Mouse (Mus musculus): ENCODE results near the gene Ndufs7.

Ndufs7 gene

DNA sequence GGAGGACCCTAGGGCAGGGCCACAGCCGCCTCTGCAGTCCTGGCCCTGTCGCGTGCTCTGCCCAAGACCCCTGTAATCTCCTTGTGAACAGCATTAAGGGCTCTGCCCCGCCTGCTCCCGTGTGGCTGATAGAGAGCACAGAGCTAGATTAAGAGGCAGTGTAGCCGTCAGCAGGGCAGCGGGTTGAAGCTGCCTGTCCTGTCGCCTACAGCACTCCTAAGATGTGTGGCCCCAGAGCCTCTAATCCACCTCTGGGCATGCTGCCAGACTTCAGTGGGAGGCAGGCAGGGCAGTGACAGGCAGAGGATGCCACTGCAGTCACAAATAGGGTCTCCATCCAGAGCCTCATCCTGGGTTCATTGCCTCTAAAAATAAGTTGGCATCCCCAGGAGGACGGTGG, 6.8 kb upstream of the Ndufs7 start:
- in situ Hi-C loops (cut with MboI, MseI), result no loop called here

DNA sequence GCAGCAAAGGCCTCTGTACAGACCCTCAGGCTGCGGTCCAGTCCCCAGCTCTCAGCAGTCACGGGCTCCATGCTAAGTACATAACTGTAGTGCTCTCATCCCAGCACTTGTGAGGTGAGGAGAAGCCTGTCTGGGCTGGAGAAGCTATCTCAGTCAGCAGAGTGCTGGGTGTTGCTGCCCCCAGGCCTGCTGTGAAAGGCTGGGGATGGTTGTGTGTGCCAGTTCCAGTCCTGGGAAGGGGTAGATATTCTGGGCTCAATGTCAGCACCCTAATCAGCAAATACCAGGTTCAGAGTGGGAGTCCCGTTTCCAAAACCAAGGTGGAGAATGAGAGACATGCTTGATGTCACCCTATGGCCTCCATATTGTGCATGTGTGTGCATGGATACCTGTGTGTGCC, 6.3 kb upstream of the Ndufs7 start:
- in situ Hi-C loops (cut with MboI, MseI), result no loop called here

DNA sequence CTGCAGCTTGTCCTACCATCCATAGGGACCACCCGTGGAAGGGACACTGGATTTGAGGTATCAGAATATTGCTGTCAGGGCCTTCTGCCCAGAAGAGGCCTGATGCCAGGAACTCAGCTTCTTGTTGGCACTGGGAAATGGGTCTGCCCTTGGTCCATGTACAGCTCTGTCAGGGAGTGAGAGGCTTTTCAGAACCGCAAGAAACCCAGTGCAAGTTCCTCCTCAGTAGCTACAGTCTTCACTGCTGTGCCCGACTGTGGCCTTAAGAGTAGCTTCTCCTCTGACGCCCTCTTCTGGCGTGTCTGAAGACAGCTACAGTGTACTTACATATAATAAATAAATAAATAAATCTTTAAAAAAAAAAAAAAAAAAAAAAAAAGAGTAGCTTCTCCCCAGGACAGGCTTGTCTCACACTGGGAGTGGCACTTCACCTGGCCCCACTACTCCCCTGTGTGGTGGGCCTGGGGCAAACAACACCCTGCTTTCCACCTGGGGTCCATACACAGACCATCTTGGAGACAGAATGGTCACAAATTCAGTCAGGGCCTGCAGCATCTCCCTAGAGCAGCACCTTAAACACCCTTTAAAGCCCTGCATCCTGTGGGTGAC, 4.0 kb upstream of the Ndufs7 start:
- in situ Hi-C loops (cut with MboI, MseI), result loop anchor here (5.0 kb wide), 1 partner anchor 68 kb away; the partner anchor contains the start of gene Efna2

DNA sequence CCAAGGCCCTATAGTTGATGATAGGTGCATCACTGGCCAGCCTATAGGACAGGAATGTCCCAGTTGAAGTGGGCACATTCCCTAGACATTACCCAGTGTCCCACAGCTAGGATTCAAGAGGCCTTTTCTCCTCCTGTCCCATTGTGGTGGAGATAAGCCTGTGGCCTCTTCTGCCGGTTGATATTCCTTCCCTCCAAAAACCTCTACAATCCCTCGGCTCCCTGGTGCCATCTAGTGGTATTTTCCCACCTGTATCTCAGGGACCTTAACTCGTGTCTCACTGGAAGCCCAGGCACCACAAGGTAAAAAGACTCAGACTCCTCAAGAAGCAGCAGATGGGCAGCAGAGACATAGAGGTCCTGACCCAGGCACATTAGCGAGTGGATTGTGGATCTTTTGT, 3.3 kb upstream of the Ndufs7 start:
- in situ Hi-C loops (cut with MboI, MseI), result loop anchor here (5.0 kb wide), 1 partner anchor 68 kb away; the partner anchor contains the start of gene Efna2

DNA sequence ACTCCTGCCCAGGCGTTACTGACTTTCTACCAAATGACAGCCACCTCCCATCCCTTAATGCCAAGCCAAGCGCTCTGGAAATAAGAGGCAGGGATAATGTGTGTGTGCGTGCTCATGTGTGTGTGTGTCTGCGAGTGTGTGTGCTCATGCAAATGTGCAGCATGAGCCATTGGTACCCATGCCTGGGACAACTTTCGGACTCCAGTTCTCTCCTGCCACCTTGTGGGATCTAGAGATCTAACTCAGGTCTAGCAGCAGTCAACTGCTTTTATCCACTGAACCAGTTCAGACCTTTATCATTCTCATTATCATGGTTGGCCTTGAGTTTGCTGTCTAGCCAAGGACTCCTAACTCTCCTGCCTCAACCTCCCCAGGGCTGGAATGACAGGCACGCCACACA, 1.1 kb upstream of the Ndufs7 start:
- in situ Hi-C loops (cut with MboI, MseI), result loop anchor here (5.0 kb wide), 1 partner anchor 71 kb away; the partner anchor contains the start of gene Efna2

DNA sequence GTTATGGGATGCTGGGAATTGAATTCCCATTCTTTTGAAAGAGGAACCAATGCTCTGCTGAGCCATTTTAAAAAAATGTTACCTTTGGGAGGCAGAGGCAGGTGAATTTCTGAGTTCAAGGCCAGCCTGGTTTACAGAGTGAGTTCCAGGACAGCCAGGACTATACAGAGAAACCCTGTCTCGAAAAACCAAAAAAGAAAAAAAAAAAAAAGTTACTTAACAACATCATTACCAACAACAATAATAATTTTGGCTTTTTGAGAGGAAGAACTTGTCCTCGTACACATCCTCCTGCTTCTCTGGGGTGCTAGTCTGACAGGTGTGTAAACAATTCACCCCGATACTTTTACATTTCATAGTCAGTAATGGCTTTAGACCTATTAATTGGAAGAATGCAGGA, 484 bp upstream of the Ndufs7 start:
- in situ Hi-C loops (cut with MboI, MseI), result loop anchor here (5.0 kb wide), 1 partner anchor 71 kb away; the partner anchor contains the start of gene Efna2

DNA sequence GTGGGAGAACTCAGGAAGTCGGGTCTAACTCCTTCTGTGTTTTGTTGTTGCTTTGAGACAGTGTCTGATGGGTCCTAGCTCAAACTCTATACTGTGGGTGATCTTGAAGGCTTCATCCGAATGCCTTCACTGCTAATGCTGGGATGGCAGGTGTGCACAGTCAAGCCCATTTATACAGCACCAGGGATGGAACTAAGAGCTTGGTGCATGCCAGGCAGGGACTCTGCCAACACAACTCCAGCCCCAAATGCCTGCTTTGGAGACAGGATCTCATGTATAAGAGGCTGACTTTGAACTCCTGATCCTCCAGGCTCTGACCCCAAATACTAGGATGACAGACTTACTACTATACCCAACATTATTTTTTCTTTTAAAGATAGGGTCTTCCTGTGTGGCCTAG, 1.1 kb downstream of the Ndufs7 start:
- in situ Hi-C loops (cut with MboI, MseI), result no loop called here

DNA sequence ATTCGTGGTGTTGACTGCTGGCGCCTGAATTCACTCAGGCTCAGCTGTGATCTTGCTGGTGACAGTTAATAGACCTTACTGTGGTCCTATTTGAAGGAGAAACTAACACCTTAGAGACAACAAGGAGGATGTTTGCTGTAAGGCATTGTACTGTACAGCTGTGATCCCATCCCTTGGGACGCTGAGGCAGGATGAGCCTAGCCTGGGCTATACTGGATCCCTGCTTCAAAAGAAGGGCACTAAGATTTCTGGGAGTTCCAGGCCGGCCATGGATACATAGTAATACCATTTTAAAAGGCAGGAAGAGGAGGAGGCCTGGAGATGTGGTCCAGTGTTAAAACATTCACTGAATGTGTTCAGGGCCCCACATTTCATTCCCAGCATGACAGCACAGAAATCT, 1.7 kb downstream of the Ndufs7 start:
- in situ Hi-C loops (cut with MboI, MseI), result no loop called here

DNA sequence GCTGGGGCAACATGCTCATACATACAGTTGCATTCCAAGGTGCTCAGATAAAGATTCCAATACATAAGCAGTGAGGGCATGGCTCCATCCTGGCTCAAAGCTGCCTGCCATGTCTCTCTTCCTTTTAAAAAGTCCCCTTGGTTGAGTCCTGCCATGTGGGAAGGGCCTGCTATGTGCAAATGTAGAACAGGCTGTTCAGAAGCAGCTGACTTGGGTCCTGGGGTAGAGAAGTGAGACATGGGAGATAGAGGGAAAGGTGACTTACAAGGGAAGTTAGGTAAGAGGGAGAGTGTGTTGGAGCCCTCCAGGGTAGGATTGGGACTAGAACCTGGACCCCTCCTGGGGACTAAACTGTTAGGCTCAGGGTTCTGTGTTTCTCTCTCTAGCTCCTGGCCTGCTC, 3.1 kb downstream of the Ndufs7 start:
- in situ Hi-C loops (cut with MboI, MseI), result no loop called here

DNA sequence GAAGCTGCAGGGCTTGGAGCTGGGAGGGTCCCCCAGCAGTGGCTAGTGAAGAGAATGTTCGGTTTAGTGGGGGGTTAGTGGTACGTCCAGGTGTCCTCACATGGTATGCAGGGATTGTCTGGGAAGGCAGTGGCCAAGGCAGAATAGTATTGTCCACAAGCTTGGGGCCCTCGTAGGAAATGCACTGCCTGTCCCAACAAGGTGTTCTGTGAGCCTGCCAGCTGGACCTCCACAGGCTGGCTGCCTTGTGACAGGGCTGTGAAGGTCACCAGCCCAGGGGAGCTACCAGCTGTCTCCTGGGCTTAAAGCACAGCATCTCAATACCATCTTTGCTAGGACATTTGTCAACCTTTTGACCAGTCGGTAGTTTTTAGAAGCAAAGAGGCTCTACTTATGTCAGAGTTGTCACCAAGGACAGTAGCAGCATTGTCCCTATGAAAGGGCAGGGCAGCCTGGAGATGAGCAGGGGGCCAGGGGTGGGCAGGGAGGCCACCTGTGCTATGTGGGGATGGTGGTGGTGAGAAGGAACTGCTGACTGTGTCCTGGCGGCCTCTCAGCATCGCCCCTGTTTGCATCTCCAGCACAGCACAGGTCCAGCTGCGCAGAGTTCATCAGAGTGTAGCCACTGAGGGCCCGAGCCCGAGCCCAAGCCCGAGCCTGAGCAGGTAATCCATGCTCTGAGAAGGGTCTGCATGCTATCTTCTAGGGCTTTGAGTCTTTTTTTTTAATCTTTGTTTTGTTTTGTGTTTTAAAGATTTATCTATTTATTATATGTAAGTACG, 3.8 kb downstream of the Ndufs7 start:
- in situ Hi-C loops (cut with MboI, MseI), result no loop called here

DNA sequence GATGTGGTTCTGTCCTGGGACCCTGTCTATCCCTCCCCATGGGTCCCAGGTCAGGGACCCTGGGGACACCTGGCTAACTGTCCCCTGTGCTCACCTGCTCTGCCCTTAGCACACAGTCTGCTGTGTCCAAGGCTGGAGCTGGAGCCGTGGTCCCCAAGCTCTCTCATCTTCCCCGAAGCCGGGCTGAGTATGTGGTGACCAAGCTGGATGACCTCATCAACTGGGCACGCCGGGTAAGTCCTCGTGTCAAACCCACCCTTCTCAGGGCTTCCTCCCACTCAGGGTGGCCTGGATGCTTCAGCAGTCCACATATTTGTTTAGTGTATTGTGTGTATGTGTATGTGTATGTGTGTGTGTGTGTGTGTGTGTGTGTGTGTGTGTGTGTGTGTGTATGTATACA, 4.6 kb downstream of the Ndufs7 start:
- in situ Hi-C loops (cut with MboI, MseI), result no loop called here

DNA sequence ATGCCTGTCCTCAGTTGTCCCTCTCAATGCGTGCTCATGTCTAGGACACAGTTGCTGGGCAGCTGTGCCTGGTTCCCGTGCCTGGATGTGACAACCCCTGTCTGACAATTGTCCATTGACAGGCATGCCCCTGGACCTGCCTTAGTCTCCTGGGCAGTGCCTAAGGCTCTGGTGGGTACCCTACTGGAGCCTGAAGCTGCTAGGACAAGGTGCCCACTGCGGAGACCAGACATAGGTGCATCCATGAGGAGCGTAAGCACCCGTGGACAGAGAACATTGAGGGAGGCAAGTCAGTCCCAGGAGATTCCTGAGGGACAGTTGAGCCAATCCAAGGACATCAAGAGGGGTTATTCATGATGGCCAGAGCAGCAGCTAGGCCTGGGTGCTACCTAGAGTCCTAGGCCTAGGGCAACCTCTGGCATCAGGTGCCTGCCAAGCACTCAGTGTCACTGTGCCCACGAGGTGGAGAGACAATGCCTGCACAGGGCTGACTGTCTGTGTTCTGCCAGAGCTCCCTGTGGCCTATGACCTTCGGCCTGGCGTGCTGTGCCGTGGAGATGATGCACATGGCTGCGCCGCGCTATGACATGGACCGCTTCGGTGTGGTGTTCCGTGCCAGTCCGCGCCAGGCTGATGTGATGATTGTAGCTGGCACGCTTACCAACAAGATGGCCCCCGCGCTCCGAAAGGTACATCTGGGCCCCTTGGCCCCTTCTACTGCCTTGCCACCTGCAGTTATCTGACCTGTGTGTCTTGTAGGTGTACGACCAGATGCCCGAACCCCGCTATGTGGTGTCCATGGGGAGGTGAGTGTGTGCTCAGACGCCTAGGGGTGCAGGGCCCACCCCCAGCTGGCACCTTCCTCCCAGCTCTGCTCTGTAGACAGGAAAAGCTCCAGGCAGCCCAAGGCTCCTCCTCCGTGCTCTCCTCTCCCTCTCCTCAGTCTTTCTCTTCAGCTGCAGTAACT, 5.7 kb downstream of the Ndufs7 start:
- in situ Hi-C loops (cut with MboI, MseI), result no loop called here

DNA sequence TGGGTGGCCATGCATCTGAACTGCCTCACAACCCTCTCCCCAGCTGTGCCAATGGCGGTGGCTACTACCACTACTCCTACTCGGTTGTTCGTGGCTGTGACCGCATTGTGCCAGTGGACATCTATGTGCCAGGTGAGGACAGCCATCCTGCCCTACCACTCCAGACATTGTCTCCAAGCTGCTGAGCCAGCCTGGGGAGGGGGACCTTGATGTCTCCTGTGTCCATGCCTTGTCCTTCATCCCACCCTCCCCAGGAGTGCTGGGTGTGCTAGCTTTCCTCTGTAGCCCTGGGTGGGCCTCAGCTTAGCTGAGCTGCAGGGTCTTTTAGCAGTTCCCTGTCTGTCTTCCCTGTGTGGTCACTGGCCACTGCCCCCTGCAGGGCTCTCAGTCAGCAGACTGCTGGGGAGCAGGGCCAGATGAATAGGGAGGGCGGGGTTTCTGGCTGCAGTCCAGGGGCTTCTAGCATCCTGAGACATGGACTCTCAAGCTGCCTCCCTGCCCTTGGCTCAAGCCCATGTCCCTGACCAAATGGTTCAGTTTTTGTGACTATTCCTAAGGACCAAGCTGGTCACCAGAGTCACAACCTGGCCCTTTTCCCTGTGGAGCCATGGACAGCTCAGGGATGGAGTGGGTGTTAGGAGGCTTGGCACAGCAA, 7.1 kb downstream of the Ndufs7 start:
- in situ Hi-C loops (cut with MboI, MseI), result no loop called here

DNA sequence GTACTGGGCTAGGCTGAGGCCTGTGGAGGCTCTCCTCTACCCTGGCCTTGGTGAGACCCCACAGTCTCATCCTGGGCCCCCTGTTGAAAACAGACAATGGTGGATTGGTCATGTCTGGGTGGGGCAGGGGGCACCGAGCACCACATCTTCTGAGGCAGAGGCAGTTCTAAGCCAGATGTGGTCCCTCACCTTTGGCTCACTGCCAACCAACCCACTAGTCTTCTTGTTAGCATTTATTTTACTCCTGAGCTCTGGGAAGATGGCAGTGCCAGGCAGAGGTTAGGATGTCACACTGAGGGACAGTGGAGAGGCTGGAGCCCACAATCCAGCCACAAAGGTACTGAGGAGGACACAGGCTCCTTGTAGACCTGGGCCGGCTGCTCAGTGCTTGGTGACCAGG, 9.0 kb downstream of the Ndufs7 start:
- in situ Hi-C loops (cut with MboI, MseI), result no loop called here

DNA sequence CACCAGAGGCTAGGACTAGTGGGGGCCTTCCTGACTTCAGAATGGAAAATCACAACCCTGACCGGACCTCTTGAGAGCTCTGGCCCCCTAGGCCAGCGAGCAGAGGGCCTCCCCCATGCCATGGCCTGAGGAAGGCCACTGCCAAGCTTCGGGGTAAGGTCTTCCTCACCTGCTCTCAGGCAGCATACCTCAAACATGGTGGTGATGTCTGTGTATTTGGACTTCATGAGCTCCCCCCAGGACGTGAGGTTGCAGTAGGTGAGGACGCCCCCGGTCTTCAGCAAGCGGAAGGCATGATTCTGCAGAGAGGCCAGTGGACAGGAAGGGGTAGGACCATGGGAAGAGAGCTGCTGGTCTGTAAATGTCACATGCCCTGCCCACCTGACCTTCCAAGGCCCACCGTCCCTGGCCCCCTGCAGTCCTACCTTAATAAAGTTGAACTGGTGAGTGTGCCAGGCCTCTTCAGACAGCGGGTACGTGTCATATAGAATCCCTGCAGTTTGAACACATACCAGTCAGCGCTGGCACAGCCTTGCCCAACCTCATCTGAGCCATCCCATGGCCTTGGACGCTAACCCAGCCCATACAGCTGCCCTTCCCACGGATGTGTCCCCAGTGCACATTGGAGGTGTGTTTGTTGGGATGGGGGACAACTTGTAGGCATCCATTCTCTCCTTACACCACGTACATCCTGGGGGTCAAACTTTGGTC, 10.0 kb downstream of the Ndufs7 start:
- in situ Hi-C loops (cut with MboI, MseI), result no loop called here

DNA sequence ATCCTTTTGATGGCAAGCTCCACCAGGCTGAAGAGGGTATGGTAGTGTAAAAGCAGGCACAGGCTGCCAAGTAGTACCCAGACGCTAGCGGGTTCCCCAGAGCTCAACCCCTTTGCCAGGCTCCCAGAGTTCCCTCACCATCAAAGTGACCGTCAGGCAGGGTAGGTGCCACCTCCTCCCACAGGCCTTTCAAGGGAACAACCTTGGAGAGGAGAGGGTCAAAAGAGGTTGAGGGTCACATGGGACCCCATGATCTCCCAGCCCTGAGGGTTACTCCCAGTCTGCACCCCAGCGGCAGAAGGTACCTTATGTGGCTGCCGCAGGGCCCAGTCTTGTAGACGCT, 10.5 kb downstream of the Ndufs7 start:
- in situ Hi-C loops (cut with MboI, MseI), result no loop called here

DNA sequence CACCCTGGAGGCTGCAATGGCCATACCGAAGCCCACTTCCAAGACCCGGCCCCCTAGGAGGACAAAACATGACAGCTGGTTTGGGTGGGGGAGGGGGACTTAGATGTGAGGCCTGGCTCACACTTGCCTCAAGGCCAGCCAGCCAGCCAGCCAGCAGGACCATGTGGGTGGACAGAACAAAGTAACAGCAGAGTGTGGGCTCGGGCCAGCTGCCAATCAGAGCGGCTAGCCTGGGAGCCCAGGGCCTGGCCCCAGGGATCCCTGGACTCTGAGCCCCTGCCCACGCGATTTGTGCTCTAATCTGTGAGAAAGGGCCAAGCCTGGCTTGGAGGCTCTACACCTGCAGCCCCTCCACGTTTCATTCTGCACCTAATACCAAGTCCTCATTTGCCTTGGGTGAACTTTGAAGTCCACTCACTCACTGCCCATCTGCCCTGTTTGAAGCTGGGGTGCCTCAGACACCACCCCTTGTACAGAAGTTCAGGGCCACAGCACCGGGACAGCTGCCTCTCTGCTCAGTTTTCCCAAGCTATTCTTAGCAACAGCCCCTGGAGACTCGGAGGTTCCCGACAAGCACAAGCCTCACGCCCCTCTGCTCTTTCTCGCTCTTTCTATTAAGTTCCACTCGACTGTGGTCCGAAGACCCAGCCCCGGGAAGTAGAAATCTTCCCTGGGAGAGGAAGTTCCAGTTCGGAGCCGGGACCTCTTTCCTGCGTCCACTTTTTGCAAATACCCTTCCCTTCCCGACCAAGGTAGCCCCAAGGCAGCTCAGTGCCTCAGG, 11.1 kb downstream of the Ndufs7 start:
- in situ Hi-C loops (cut with MboI, MseI), result no loop called here

DNA sequence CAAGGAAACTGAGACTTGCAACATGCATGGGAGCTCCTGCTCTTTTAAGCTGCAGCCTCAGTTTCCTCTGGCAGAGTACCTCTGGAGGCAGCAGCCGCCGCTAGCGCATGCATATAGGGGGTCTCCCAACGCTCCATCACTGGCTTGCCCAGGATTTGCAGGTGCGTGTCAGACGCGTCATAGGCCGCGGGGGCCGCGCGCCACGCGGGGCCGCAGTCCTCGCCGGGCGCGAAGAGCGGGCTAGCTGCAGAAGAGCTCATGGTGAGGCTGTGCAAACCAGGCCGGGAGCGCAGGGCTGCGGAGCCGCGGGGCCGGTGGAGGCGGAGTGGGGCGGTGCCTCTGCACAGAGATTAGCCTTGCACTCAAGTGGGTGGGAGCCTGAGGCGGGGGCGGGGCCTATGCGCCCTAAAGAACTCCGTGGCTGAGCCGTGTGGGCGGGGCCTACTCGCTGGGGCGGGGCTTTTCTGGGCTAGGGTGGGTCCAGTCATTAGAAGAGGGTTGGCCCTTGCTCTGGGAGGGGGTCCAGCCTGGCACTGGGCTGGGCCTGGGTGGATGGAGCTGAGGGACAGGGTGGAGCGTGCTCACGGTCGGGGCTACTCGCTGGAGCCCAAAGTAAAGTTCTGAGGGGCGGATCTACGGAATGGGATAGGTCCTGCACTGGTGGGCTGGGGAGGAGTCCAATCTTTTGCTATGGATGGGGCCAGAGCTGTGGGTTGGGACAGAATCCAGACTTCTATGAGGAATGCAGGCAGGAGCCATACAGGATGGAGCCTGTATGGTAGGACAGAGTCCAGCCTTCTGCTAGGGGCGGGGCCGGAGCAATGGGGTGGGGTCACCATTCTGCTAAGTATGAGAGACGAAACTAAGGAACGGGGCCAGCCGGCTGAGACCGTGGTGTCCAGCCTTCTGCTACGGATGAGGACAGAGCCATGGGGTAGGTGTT, 12.0 kb downstream of the Ndufs7 start, which contains the start of the genes Gamt and Dazap1:
Gene Gamt (minus strand): TSS at position 371 of the 943 bp plus-strand sequence.
Gene Dazap1 (plus strand): TSS at position 845 of the 943 bp plus-strand sequence.
- in situ Hi-C loops (cut with MboI, MseI), result no loop called here

DNA sequence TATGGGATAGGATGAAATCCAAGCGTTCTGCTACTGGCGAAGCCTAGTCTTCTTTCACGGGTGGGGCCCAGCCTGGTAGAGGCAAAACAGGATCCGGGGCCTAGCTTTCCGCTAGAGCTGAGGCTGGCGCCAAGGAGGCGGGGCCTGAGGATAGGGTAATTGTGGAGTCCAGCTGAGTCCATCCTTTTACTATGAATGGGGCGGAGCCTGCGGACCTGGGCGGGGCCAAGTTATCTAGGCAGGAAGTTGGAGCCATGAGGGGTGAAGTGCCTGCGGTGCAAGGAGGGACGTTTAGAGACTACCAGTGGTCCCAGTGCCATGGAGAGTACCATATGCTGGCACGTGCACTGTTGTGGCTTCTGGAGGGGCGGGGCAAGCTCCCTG, 12.7 kb downstream of the Ndufs7 start:
- in situ Hi-C loops (cut with MboI, MseI), result no loop called here
